Mouse (Mus musculus) 416B (cell line): Measurements from ENCODE around the gene Fam162b.

ENCODE experiments used
- DNase-seq: peaks from one replicate; pipeline ENCODE4 v3.0.0; 2011; ENCODE audit warnings: low read depth

Gene Fam162b

DNA sequence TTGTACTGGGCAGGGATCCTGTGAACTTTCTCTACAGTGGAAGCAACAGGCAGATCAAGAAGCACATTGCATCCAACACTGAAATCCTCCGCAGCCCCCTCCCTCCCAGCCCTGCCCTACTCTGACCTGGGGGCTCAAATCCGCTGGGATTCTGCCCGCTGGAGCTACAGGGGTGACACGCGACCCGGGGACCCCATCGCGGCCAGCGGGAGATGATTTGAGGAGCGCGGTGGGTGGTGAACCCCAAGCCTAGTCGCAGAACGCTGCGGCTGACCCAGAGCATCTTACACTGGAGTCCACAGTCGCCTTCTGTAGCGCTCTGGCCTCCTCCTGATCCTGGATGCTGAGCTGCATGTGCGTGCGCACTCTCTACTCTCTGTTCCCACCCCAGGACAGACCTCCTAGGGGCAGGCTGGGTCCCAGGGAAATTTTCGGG, at the start of gene Fam162b:
TSS of gene Fam162b (minus strand) at position 379 of the 436 bp plus-strand sequence.
- DNase-seq = no peak

DNA sequence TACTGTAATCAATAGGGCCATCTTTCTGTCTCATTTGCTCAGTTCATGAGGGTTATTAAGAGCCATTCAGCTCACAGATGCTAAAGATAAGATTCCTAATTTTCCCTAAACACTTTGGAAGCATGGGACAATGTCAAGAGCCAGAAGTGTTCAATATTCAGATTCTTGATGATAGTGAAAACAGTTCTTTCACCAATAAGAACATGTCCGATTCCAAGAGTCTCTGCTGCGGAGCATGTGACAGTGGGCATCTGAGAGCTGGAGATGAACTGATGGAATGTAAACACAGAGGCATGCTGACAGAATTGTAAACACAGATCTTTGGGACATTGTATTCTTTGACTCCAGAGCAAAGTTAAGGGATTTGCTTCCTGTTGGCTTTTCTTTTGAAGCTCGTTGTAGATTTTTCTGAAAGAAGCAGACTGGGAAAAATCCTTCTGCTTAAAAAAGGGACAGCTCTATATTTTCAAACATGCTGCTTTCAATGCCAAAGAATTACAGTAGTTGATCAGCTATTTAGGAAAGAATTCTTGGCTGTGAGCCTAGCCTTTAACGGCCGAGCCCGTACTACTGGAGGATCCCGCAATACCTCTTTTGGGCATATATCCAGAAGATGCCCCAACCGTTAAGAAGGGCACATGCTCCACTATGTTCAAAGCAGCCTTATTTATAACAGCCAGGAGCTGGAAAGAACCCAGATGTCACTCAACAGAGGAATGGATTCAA, 41.3 kb upstream of the Fam162b start, which contains the start of gene Gprc6a:
TSS of gene Gprc6a (minus strand) at position 51 of the 726 bp plus-strand sequence.
- no peak for DNase-seq

DNA sequence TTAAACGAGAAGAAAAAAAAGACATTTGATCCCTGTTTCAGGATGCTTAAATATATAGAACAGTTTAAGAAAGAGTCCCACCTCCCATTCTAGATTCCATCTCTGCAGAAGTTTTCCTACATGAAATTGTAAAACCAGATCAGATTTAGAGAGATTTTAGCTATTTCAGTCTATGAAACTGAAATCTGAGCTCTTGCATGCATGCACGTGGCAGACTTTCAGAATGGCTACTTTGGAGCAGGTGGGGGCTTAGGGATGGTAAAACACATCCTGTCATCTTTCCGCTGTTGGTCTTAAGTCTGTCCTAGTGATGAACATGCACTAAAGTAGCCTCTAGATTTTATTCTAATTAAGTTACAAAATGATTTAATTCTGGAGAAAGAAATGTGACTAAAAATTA, 30.9 kb upstream of the Fam162b start:
- DNase-seq = no peak

DNA sequence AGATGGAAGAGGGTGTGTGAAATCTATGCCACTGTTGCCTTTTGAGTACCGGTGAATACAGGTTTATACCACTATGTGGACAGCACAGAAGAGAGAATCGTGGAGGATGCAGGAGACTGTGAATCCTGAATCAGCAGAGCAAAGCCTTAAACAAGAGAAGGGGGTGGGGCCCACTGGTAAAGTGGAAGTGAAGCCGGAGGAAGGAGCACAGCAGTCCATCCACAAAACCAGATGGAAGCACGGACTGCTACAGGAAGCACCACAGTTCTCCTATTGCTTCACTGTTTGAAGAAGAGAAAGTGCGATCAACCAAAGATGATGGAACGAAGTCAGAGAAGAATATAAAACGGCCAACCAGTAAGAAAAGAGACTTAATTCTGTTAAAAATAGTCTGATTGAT, 29.8 kb upstream of the Fam162b start:
- no peak for DNase-seq

DNA sequence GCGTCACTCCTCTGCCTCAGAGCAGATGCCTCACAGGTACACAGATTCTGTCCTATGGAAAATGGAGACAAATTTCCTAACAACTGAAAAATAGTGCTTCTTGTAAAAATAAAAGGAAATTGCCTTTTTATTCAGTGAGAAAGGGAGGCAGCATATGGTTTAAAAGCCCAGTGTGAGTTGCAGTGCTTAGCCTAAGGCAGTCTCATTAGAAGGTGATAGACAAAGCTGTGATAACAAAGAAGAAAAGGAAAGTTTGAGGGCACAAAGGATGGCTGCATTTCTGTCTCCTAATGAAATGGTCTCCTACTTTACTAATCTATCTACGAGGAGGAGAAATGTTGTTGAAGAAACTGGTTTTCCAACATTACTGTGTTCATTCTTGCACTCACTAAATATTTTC, 28.2 kb upstream of the Fam162b start:
- no peak for DNase-seq

DNA sequence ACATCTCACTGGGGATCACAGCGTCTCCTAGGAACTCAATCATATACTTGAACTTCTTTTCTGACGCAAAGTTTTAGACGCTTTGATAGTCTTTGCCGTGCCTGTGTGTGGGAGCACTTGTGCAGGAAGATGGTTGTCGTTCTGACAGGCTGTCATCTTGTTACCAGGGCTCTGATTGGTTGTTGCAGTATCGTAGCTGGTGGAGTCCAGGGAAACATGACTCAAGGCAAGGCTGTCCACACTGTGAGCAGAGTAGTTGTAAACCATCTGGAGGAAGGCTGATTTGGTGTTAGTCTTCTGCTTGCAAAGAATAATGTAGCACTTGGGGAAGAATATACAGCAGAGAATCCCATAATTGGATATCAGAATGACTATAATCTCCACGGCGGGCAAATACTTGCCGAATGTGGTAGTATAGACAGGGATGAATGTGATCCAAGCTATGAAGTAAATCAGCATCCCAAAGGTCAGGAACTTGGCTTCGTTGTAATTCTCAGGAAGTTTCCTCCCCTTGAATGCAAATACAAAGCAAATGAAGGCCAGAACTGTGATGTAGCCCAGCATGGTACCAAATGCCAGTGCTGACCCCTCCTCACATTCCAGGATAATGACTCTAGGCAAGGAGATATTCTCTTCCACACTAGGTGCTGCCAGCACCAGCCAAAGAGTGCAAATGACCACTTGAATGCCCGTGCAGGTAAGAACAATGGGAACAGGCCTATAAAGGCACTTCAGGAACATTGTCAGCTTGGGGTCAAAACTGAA, 24.7 kb upstream of the Fam162b start:
- no peak for DNase-seq

DNA sequence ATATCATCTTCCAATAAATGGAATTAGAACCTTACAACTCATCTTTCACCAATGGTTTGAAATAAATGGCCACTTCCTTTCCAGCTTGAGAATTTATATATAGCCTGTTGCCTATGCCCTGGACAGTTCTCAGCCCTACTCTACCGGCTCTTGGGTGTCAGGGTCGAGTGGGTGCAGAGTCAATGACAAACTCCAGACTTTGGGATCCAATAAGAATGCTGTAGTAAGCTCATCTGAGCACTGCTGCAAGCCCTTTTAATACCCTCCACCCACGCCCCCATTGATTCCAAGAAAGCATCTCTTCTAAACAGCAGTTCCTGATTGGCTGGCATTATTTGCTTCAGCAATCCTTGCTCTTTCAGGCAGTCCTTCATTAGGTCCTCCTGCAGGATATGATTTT, 23.1 kb upstream of the Fam162b start:
- DNase-seq = no peak

DNA sequence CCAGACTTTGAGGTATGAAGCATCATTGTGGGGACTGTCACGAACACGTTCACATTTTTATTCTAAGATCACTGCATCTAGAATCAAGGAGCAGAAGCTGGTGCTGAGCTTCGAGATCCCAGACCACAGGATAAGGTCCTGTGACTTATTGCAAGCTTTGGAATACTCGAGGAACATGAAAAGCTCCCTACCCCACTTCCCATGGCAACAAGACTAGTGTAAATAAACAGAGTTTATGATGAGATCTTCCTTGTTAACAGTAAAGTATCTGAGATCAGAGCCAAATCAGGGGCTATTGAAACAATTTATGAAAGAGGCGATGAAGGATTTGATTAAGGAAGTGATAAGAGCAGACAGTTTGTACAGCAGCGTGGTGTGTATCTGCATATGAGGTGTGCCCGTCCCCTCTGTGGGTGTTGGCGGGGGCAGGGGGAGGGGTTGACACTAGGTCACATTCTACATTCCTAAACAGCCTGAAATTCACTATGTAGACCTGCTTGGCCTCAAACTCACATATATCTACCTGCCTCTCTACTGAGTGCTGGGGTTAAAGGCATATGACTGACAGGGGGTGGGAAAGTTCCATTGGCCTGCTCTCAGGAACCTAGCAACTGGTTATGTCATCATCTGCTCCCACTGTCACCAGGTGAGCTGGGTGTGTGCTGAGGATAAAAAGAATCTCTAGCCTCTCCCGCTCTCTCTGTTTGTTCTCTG, 21.8 kb upstream of the Fam162b start:
- DNase-seq = no peak

DNA sequence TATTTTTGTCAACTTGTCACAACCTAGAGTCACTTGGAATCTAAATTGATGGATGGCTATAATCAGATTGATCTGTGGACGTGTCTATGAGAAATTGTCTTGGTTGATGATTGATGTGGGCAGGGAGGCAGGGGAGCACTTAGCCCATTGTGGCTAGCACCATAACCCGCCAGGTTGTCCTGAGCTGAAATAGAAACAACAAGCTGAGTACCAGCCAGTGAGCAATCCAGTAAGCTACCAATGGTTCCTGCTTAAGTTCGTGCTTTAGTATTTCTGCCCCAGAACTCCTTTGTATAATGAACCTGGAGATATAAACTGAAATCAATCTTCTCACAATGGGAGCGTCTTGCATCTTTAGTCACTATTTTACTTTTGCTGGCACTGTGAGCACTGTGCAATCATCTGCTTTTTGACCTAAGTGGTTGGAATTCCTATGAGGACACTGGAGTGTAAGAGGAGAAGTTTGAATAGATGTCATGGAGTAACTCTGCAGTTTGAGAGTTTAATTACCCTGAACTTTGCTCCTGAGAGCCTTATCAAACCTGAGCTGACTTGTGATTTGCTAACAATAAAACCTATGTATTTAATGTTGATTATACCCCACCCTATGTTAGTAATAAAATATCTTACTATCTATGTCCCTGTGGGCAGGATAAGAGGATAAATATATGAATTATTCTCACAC, 19.6 kb upstream of the Fam162b start:
- DNase-seq = no peak

DNA sequence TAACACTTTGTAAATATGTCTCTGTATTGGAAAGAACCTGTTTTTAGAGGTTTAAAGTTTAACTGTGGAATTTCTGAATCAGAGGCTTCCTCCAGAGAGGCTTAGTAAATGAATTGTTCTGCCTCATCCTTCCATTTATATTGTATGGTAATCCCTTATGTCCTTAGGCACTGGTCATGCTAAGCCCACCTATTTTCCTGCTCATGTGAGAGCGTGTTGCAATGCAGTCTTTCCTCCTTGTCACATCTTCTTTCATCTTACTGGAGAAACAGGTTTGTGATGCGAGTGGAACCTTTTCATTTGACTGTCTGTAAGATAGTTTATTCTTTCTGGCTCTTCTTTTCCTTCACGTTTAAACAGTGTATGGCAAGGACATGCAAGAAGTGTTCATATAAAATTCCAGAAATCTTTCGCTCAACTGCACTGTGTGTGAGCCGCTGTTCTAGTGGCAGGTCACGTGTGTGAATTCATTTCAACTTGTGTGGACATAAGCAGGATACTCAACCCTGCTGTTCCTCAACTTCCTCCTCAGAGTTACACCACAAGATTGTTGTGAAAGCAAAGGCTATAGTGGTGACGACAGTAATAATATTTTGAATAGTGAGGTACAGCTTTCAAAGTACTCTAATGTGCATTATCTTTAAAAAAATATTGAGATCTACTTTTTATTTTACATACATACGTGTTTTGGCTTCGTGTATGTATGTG, 6.8 kb upstream of the Fam162b start:
- DNase-seq = peak; percentile 54

DNA sequence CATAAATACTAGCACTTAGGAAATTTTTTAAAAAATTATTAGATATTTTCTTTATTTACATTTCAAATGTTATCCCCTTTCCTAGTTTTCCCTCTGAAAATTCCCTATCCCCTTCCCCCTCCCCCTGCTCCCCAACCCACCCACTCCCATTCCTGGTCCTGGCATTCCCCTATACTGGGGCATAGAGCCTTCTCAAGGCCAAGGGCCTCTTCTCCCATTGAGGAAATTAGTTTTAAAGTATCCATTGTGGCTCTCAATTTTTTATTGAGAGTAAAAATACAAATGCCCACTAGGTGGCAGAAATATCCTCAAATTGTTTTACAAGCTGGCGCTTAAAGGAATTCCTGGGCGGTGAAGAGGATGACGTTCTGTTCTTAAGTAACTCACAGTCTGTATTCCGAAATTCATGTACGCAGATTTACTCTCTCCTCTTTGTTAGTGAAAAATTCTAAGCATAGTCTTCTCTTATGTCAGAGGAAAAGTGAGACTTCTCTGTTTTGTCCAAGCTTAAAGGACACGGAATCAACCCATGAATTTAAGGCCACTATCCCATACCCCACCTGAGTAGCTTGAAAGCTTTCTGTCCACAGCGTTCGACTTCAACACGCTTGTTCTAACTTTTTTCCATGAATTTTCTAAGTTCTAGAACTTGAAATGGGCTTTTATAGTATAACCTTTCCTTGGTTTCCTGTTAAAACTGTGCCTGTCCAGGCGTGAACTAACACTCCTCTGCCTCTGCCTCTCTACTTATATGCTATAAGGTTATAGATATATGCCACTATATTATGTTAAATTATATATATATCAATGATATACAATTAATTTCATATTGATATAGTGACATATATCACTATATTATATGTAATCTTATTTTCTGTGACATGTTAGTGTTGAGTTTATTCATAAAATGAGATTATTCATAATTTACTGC, 4.9 kb upstream of the Fam162b start:
- DNase-seq = peak; percentile 77

DNA sequence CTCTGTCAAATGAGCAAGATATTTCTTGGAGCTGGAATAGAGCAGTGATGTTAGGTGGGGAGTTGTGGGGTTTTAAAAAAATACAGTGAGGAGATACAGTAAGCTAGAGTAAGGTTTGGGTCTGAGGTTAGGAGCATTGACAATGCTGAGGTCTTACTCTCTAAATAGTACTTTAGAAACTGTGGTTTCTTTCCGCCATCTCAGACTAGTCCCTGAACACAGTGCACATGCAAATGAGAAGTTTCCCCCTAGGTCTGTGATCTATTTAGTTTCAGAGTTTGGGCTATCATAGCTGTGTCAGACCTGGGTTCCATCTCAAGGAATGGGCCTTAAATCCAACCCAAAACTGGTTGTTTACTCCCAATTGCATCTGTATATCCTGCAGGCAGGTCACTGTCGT, 1.3 kb upstream of the Fam162b start:
- DNase-seq = no peak

DNA sequence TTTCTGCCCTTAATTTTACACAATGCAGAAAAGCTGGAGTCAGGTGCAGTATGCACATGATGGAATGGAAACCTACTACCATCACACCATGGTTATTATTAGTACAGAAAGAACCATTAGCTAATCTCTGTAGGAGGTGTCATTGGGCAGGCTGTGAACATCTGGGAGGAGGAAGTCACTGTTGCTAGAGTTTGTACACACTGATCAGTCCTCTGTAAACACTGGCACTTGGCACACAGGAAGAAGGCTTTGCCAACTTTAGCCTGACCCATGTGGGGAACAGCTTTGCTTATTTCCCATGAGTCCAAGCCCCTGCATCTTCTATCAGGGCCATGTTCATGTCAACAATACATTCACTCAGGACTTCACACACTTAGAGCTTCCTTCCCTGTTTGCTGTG, 5.4 kb downstream of the Fam162b start:
- no peak for DNase-seq

DNA sequence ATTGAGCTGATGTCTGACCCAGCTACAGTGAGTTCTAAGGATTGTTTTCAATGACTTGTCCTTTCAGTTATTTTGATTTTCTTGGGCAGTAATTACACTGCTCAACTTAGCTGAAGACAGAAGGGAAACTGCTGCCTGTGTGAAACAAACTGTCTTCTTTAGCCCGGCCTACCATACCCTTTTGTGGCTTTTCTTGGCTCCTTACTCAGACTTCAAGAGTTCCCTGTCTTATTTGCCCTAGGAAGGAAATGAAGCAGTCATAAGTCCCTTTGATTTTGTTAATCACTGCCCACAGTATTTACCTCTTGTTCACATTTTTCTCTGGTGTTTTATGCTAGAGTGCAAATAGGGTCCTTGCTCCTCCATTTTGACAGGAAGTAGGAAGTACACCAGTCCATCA, 5.9 kb downstream of the Fam162b start:
- DNase-seq = peak; percentile 8

DNA sequence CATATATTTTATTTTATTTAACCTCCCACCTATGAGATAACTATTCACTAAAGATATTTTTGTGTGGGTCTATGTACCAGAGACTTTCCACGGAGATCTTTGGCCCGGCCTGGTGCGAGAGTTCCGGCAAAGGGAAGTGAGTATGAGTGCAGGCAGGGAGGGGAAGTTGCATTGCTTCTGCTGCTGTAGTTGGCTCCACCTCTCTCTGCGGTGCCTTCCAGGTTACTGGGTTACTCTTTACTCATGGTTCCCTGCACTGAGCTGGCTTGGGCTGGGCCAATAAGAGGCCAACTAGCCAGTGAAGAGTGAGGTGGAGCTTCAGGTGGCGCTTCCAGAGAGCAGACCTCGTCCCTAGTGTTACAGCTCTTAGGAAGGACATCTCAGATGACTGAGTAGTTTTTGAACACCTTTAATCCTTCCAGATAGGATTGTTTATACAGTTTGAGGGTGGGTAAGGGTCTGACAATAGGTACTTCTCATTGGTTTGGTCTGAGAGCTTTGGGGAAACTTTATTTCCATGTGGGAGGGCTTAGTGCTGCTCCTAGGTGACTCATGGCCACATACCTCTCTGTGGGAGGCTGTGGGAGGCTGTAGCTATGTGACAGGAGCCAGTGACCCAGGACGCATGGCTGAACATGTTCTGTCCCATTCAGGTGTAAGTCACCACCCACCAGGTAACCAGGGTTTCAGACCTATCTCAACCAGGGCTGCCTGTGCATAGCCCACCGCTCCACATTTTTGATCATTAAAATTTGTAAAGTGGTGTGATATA, 18.9 kb downstream of the Fam162b start:
- peak; percentile 44 for DNase-seq

DNA sequence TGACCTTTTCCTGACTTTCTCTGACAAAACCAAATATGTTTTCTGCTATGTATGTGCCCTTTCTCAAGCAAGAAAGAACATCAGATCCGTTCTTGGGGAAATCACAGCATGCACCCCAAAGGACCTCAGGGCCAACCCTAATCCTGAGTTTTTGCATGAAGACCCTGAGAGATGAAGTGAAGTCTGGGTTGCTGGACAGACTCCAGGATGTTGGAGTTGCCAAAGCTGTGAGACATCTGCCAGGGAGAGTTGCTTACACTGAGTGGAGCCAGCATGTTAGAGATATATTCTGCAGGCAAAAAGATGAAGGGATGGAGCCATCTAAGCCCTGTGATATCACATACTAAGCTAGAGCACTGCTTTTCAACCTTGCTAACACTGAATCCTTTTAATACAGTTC, 34.3 kb downstream of the Fam162b start:
- DNase-seq = no peak

DNA sequence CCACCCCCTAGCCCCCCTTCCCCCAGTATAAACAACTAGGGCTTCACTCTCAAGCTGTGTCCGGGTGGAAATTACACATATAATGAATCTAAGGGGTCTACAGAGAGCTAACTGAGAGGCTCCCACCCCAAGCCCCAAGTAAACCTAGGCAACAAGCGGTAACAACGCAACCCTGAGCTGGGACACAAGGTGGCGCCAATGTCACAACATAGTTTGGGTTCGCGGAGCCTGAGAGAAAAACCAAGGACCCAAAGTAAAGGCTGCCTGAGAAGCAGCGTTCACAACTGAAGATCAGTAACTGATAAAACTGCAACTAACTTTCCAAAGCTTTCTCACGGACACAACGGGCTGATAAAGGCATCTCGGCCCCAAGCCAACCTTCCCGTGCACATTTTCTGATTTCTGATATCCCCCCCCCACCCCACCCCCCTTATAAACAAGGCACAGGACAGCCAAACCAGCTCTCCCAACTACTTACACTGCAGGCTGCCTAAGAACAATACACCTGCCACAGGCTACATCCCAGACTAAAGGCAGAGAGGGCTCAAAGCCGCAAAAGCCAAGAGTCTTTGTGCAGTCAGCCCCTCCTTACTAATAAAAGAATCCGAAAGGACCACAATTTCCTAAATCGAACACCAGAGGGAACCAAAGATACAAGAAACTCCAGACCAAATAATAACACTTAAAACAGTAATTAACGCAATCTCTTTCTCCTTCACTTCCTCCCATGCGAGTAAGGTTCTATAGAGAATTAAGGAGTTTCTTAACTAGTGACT, 36.8 kb downstream of the Fam162b start:
- DNase-seq = peak; percentile 78
